Comparison of ENCODE assay signal across 8 mouse cellular contexts in genomic region chr2:120730639-120731166, GRCm38 (mm10).
DNase-seq lines count a peak whose midpoint lies in the region; ATAC-seq and TF ChIP-seq lines count a peak whose summit lies in the region.

No protein-coding gene starts in this region.

- peaks cover 23% of the 10 kb centered on the region for H3K4me1 ChIP-seq in forebrain, embryonic 14.5 days (ENCODE audit: control insufficient read depth, insufficient read depth, low read length)
- H3K4me1 ChIP-seq in limb, embryonic 14.5 days (ENCODE audit: control insufficient read depth, insufficient read depth, low read length), result peaks cover 27% of the 10 kb centered on the region

- no peaks in the 10 kb centered on the region for H3K27me3 ChIP-seq in forebrain, embryonic 14.5 days (replicated peaks; ENCODE audit: control insufficient read depth, insufficient read depth, low read length)
- H3K27me3 ChIP-seq in limb, embryonic 14.5 days (ENCODE audit: control insufficient read depth, insufficient read depth, low read length), result no peaks in the 10 kb centered on the region
- H3K27me3 ChIP-seq in myocyte (ENCODE audit: control insufficient read depth, insufficient read depth, insufficient read length), result no peaks in the 10 kb centered on the region

- peak overlapping the region; percentile 90 for H3K9ac ChIP-seq in forebrain, embryonic 14.5 days (ENCODE audit: low read length)
- H3K9ac ChIP-seq in limb, embryonic 14.5 days (ENCODE audit: low read depth, low read length, severe bottlenecking), result peak overlapping the region; percentile 86

- H3K79me2 ChIP-seq in myocyte (ENCODE audit: control insufficient read depth, insufficient read depth), result peaks cover 29% of the 10 kb centered on the region

- H3K4me2 ChIP-seq in forebrain, embryonic 14.5 days (ENCODE audit: low read length), result peak overlapping the region; percentile 95
- H3K4me2 ChIP-seq in limb, embryonic 14.5 days (replicated peaks; ENCODE audit: low read depth, low read length, severe bottlenecking), result peak overlapping the region; percentile 96
- peak overlapping the region; percentile 92 for H3K4me2 ChIP-seq in myocyte (ENCODE audit: low read depth)

- ATAC-seq in forebrain, embryonic 14.5 days, result no peak; the same call in 1 of the 2 replicates
- no peak; the same call in 1 of the 2 replicates for ATAC-seq in limb, embryonic 14.5 days (ENCODE audit: low FRiP score, low read depth)
- ATAC-seq in granulocyte monocyte progenitor cell, adult 5-6 weeks (replicated peaks; ENCODE audit: poor library complexity, severe bottlenecking), result no peak

- under 1% methylated on average over 50 of the region's 50 CpGs for WGBS in forebrain, embryonic 14.5 days
- WGBS in limb, embryonic 14.5 days, result under 1% methylated on average over 31 of the region's 50 CpGs

- H3K27ac ChIP-seq in forebrain, embryonic 14.5 days (ENCODE audit: low read depth, low read length), result peak overlapping the region; percentile 91
- peak overlapping the region; percentile 89 for H3K27ac ChIP-seq in limb, embryonic 14.5 days (replicated peaks; ENCODE audit: low read depth, low read length)

- H3ac ChIP-seq in myocyte (ENCODE audit: control insufficient read depth, insufficient read length), result peak overlapping the region; percentile 62

- no peak for TF ChIP-seq POLR2A in limb, embryonic 14.5 days (IDR thresholded peaks at IDR 0.05; ENCODE audit: borderline replicate concordance, extremely low read depth, insufficient read depth, insufficient read length)
- no peak for TF ChIP-seq POLR2A in myocyte (IDR thresholded peaks at IDR 0.05; ENCODE audit: insufficient read length, low read depth)

- DNase-seq in cerebellum, adult 9-10 months, result peak; percentile 40
- DNase-seq in cerebellum, postnatal 10 days, result no peak
- DNase-seq in thymus, adult 18-20 months, result peak; percentile 24 to 43
- no peak for DNase-seq in thymus, postnatal 25 days
- DNase-seq in forebrain, embryonic 14.5 days (ENCODE audit: low spot score), result peak; percentile 32
- no peak for DNase-seq in limb, embryonic 14.5 days (ENCODE audit: low spot score)

- H3K4me3 ChIP-seq in forebrain, embryonic 14.5 days (ENCODE audit: low read depth, low read length), result peak overlapping the region; percentile 93
- H3K4me3 ChIP-seq in limb, embryonic 14.5 days (replicated peaks; ENCODE audit: low read length), result peak overlapping the region; percentile 89
- peak overlapping the region; percentile 63 for H3K4me3 ChIP-seq in myocyte

- peaks cover 30% of the 10 kb centered on the region for H3K36me3 ChIP-seq in forebrain, embryonic 14.5 days (ENCODE audit: control insufficient read depth, insufficient read depth, low read length)
- peaks cover 34% of the 10 kb centered on the region for H3K36me3 ChIP-seq in limb, embryonic 14.5 days (ENCODE audit: control insufficient read depth, insufficient read depth, low read length)
- H3K36me3 ChIP-seq in myocyte (ENCODE audit: control insufficient read depth, insufficient read depth), result peaks cover 18% of the 10 kb centered on the region

- no peaks in the 10 kb centered on the region for H3K9me3 ChIP-seq in forebrain, embryonic 14.5 days (replicated peaks; ENCODE audit: control insufficient read depth, low read length)
- no peaks in the 10 kb centered on the region for H3K9me3 ChIP-seq in limb, embryonic 14.5 days (ENCODE audit: control insufficient read depth, low read length)

TF ChIP-seq in myocyte, 11 proteins besides CTCF, POLR2A, EP300 and RAD21:
- TF ChIP-seq E2F4 (IDR thresholded peaks at IDR 0.05; ENCODE audit: insufficient read depth), result no peak
- TF ChIP-seq MYOD1 (IDR thresholded peaks at IDR 0.05; ENCODE audit: control insufficient read depth in 1 of 3, insufficient read length in 2 of 3, low read depth in 2 of 3), result no peak
- no peak for TF ChIP-seq CEBPB (IDR thresholded peaks at IDR 0.05; ENCODE audit: insufficient read depth, poor library complexity, severe bottlenecking)
- no peak for TF ChIP-seq MYOG (IDR thresholded peaks at IDR 0.05; ENCODE audit: control insufficient read depth in 1 of 3, insufficient read depth in 1 of 3, insufficient read length in 2 of 3, low read depth in 2 of 3)
- no peak for TF ChIP-seq USF1 (IDR thresholded peaks at IDR 0.05; ENCODE audit: low read depth)
- TF ChIP-seq TCF12 (IDR thresholded peaks at IDR 0.05; ENCODE audit: insufficient read depth, poor library complexity, severe bottlenecking), result no peak
- no peak for TF ChIP-seq TCF3 (IDR thresholded peaks at IDR 0.05; ENCODE audit: insufficient read length, low read depth)
- no peak for TF ChIP-seq MAX (IDR thresholded peaks at IDR 0.05; ENCODE audit: low read depth)
- TF ChIP-seq POLR2AphosphoS2 (IDR thresholded peaks at IDR 0.05; ENCODE audit: insufficient read length, low read depth), result no peak
- TF ChIP-seq REST (IDR thresholded peaks at IDR 0.05; ENCODE audit: insufficient read depth, insufficient read length), result no peak
- no peak for TF ChIP-seq SRF (IDR thresholded peaks at IDR 0.05; ENCODE audit: control insufficient read depth, insufficient read length, low read depth)

Comparison
In these comparisons a context has a peak if more than half of its experiments do, and no peak if none do; other contexts are left out.
1. DNase-seq: peak in cerebellum, adult 9-10 months (single experiment), thymus, adult 18-20 months (2 of 2) and forebrain, embryonic 14.5 days (single experiment); none in cerebellum, postnatal 10 days (0 of 2), thymus, postnatal 25 days (single experiment) and limb, embryonic 14.5 days (single experiment).
2. Peak in every context shown above with its lines, with median percentiles within 50 percentile points of each other: H3K4me2 ChIP-seq and H3K4me3 ChIP-seq.